Mouse (Mus musculus) liver, embryonic 16.5 days (tissue): Measurements from ENCODE around the gene Clic4. TPM values are rescaled to one million over a fixed set of nuclear protein-coding genes. Genes with fewer than 3 reads are reported as not detected.

Experiments used
- ATAC-seq: fragments of 200-750 bp; cut with Nextera tagmentation; 2 replicates; pipeline ENCODE4 v1.8.0; 2017; ENCODE audit warnings: low read depth, mild to moderate bottlenecking, moderate number of reproducible peaks, moderate library complexity
- H3K27ac ChIP-seq: fragments of 300-500 bp; sonication (generic); 2 replicates; pipeline ENCODE4 v1.5.1; 2014; ENCODE audit warnings: mild to moderate bottlenecking, low read length
- H3K27me3 ChIP-seq: fragments of 300-500 bp; sonication (generic); 2 replicates; pipeline ENCODE4 v1.6.1; 2014; ENCODE audit warnings: low read depth, low read length, mixed read lengths; ENCODE audit not compliant: control insufficient read depth, insufficient read depth
- H3K36me3 ChIP-seq: fragments of 300-500 bp; sonication (generic); 2 replicates; pipeline ENCODE4 v1.6.1; 2014; ENCODE audit warnings: mild to moderate bottlenecking; ENCODE audit not compliant: control insufficient read depth, insufficient read depth
- H3K4me1 ChIP-seq: fragments of 300-500 bp; sonication (generic); 2 replicates; pipeline ENCODE4 v1.6.1; 2014; ENCODE audit warnings: low read depth, low read length, mixed read lengths; ENCODE audit not compliant: control insufficient read depth
- H3K4me2 ChIP-seq: fragments of 300-500 bp; sonication (generic); 2 replicates; pipeline ENCODE4 v1.6.1; 2014; ENCODE audit warnings: low read depth, low read length, mixed read lengths
- H3K4me3 ChIP-seq: fragments of 300-500 bp; sonication (generic); 2 replicates; pipeline ENCODE4 v1.5.1; 2014; ENCODE audit warnings: low read depth, mild to moderate bottlenecking, low read length
- H3K9ac ChIP-seq: fragments of 300-500 bp; sonication (generic); 2 replicates; pipeline ENCODE4 v1.6.1; 2014; ENCODE audit warnings: low read depth, low read length
- H3K9me3 ChIP-seq: fragments of 300-500 bp; sonication (generic); replicated peaks from 2 replicates; pipeline ENCODE4 v1.6.1; 2016; ENCODE audit warnings: low read length; ENCODE audit not compliant: control insufficient read depth
- WGBS: fragments of 180-500 bp; shearing (Covaris S2); extraction: QIAGEN DNeasy Blood & Tissue Kit; methylation state at CpG from one replicate; pipeline ENCODE4 v1.1.7; 2014; ENCODE audit not compliant: insufficient replicate concordance; 5-methylcytosine and 5-hydroxymethylcytosine counted together
- polyA plus RNA-seq: library from polyadenylated mRNA; unstranded; fragments of >200 nt; fragmentation: Nextera tagmentation; extraction: Ambion mirVana; gene quantifications from 2 replicates; pipeline ENCODE4 v1.2.1, GENCODE M21; 2015

Clic4 gene
- polyA plus RNA-seq, 1 experiment from 2014 or later: 110 TPM

- no peaks in the 10 kb centered on the region for H3K9me3 ChIP-seq
- H3K27ac ChIP-seq: 0 out of 2 replicates have a peak overlapping the region, but pooled peaks have one; percentile 12
- peak overlapping the region; percentile 55 for H3K4me3 ChIP-seq
- peak overlapping the region; percentile 78 for H3K4me2 ChIP-seq
- 18% methylated on average over 17 of the region's 17 CpGs for WGBS
- H3K9ac ChIP-seq: no peak overlapping the region
- H3K27me3 ChIP-seq: peaks cover 4% of the 10 kb centered on the region
- no peak for ATAC-seq
- peaks cover 16% of the 10 kb centered on the region for H3K4me1 ChIP-seq
- no peaks in the 10 kb centered on the region for H3K36me3 ChIP-seq
Observed at GRCm38 (mm10) chr4:135203806-135204560, 68.6 kb downstream of the Clic4 start.

- peaks cover 16% of the 10 kb centered on the region for H3K4me1 ChIP-seq
- peak overlapping the region; percentile 55 for H3K4me3 ChIP-seq
- H3K4me2 ChIP-seq: peak overlapping the region; percentile 78
- under 1% methylated on average over 14 of the region's 14 CpGs for WGBS
- peaks cover 4% of the 10 kb centered on the region for H3K27me3 ChIP-seq
- H3K36me3 ChIP-seq: no peaks in the 10 kb centered on the region
- H3K9ac ChIP-seq: no peak overlapping the region; the same call in 1 of the 2 replicates
- peak; percentile 28; the same call in 1 of the 2 replicates for ATAC-seq
- H3K9me3 ChIP-seq: no peaks in the 10 kb centered on the region
- peak overlapping the region; percentile 57 for H3K27ac ChIP-seq
Observed at GRCm38 (mm10) chr4:135203279-135203678, 69.3 kb downstream of the Clic4 start.

GRCm38 (mm10) chr4:135201771-135202170 is 70.8 kb downstream of the Clic4 start:
- Histone ChIP-seq H3K36me3 (no peaks in the 10 kb centered on the region), H3K9ac (no peak overlapping the region), H3K4me1 (peaks cover 16% of the 10 kb centered on the region), H3K27me3 (peaks cover 4% of the 10 kb centered on the region), H3K27ac (no peak overlapping the region), H3K4me2 (no peak overlapping the region), H3K9me3 (no peaks in the 10 kb centered on the region), H3K4me3 (no peak overlapping the region)
- ATAC-seq: no peak
- 75% methylated on average over 16 of the region's 16 CpGs for WGBS

- no peak for ATAC-seq
- WGBS: 61% methylated on average over 8 of the region's 8 CpGs
- Histone ChIP-seq H3K27me3 (no peaks in the 10 kb centered on the region; the same call in 1 of the 2 replicates), H3K4me3 (no peak overlapping the region), H3K27ac (no peak overlapping the region), H3K9me3 (no peaks in the 10 kb centered on the region; the same call in 1 of the 2 replicates), H3K9ac (no peak overlapping the region), H3K36me3 (no peaks in the 10 kb centered on the region), H3K4me2 (no peak overlapping the region), H3K4me1 (no peaks in the 10 kb centered on the region)
Observed at GRCm38 (mm10) chr4:135197857-135198256, 74.8 kb downstream of the Clic4 start.

- Histone ChIP-seq H3K9me3 (no peaks in the 10 kb centered on the region; the same call in 1 of the 2 replicates), H3K27me3 (no peaks in the 10 kb centered on the region; the same call in 1 of the 2 replicates), H3K4me3 (no peak overlapping the region), H3K9ac (no peak overlapping the region), H3K27ac (no peak overlapping the region), H3K4me2 (no peak overlapping the region), H3K36me3 (no peaks in the 10 kb centered on the region), H3K4me1 (no peaks in the 10 kb centered on the region)
- ATAC-seq: no peak
- 29% methylated on average over 5 of the region's 5 CpGs for WGBS
Observed at GRCm38 (mm10) chr4:135192841-135193240, 79.8 kb downstream of the Clic4 start.

GRCm38 (mm10) chr4:135191604-135192003 is 81.0 kb downstream of the Clic4 start:
- no peaks in the 10 kb centered on the region; the same call in 1 of the 2 replicates for H3K9me3 ChIP-seq
- H3K4me2 ChIP-seq: no peak overlapping the region
- 69% methylated on average over 11 of the region's 11 CpGs for WGBS
- no peak for ATAC-seq
- no peak overlapping the region for H3K9ac ChIP-seq
- H3K4me3 ChIP-seq: no peak overlapping the region
- no peaks in the 10 kb centered on the region; the same call in 1 of the 2 replicates for H3K27me3 ChIP-seq
- H3K4me1 ChIP-seq: no peaks in the 10 kb centered on the region
- H3K36me3 ChIP-seq: no peaks in the 10 kb centered on the region
- no peak overlapping the region for H3K27ac ChIP-seq

GRCm38 (mm10) chr4:135191185-135191584 is 81.4 kb downstream of the Clic4 start:
- no peak for ATAC-seq
- Histone ChIP-seq H3K9ac (no peak overlapping the region), H3K27ac (no peak overlapping the region), H3K4me3 (no peak overlapping the region), H3K36me3 (no peaks in the 10 kb centered on the region), H3K4me2 (no peak overlapping the region), H3K27me3 (no peaks in the 10 kb centered on the region; the same call in 1 of the 2 replicates), H3K4me1 (no peaks in the 10 kb centered on the region), H3K9me3 (no peaks in the 10 kb centered on the region; the same call in 1 of the 2 replicates)
- WGBS: 59% methylated on average over 1 of the region's 1 CpGs

- no peaks in the 10 kb centered on the region; the same call in 1 of the 2 replicates for H3K9me3 ChIP-seq
- no peaks in the 10 kb centered on the region for H3K36me3 ChIP-seq
- H3K4me1 ChIP-seq: no peaks in the 10 kb centered on the region
- no peak overlapping the region for H3K4me2 ChIP-seq
- H3K9ac ChIP-seq: no peak overlapping the region
- H3K27me3 ChIP-seq: no peaks in the 10 kb centered on the region; the same call in 1 of the 2 replicates
- WGBS: 61% methylated on average over 1 of the region's 1 CpGs
- no peak overlapping the region for H3K4me3 ChIP-seq
- no peak overlapping the region for H3K27ac ChIP-seq
- ATAC-seq: no peak
Observed at GRCm38 (mm10) chr4:135190364-135190763, 82.2 kb downstream of the Clic4 start.

- ATAC-seq: no peak
- 67% methylated on average over 12 of the region's 12 CpGs for WGBS
Observed at GRCm38 (mm10) chr4:135189452-135190008, 83.1 kb downstream of the Clic4 start.

More at GRCm38 (mm10) chr4:135189452-135190008, 83.1 kb downstream of the Clic4 start:
- Histone ChIP-seq H3K4me3 (no peak overlapping the region), H3K27ac (no peak overlapping the region), H3K27me3 (no peaks in the 10 kb centered on the region; the same call in 1 of the 2 replicates), H3K9ac (no peak overlapping the region), H3K36me3 (no peaks in the 10 kb centered on the region), H3K9me3 (no peaks in the 10 kb centered on the region), H3K4me2 (no peak overlapping the region), H3K4me1 (no peaks in the 10 kb centered on the region)
